Mouse (Mus musculus): ENCODE data around the gene Popdc2. TPM values are rescaled to one million over a fixed set of nuclear protein-coding genes. Genes with fewer than 3 reads are reported as not detected.
A peak's percentile ranks its signal among the peaks of the same experiment; 100 is the strongest.

The Popdc2 gene
- polyA plus RNA-seq, 1 experiment from 2014 or later, result 8.9 TPM

DNA sequence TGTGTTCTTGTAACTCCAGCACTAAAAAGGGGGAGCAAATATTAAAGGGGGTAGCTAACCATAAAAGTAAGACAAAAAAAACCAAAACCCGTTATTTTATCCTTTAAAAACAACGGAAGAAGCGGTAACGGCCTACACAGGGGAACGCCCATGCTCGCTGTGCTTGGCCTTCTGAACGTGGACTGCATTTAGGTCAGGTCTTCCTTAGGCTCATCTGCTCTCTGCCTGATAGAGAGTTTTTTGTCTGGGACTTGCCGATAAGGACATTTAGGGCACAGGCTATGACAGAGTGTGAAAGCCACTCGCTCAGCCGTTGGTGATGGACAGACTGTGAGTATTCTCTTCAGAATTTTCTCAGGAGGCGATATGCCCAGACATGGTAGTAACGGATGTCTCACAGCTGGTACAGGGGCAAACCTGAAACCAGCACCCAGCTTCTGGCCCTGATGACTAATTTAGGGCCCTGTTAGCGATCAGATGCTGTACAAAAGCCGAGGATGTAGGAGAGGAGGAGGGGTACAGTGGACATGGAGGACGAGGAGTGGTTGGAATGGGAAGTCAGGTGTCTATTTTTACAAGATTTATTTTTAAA lies 9.8 kb downstream of the Popdc2 start:
- H3K27ac ChIP-seq (ENCODE audit: low read length), result no peak overlapping the region
- H3K4me2 ChIP-seq (ENCODE audit: low read depth, low read length), result no peak overlapping the region
- H3K4me3 ChIP-seq (ENCODE audit: low read length), result no peak overlapping the region
- no peak for ATAC-seq (ENCODE audit: low read depth)
- no peaks in the 10 kb centered on the region for H3K27me3 ChIP-seq (ENCODE audit: control insufficient read depth, insufficient read depth, low read depth, low read length)
- no peaks in the 10 kb centered on the region for H3K9me3 ChIP-seq (ENCODE audit: control insufficient read depth, low read length)
- WGBS, result 84% methylated on average over 15 of the region's 15 CpGs
- H3K36me3 ChIP-seq (ENCODE audit: control insufficient read depth, insufficient read depth, low read length), result no peaks in the 10 kb centered on the region
- H3K4me1 ChIP-seq (replicated peaks; ENCODE audit: control insufficient read depth, insufficient read depth, low read length), result no peaks in the 10 kb centered on the region; the same call in 1 of the 2 replicates
- no peak overlapping the region for H3K9ac ChIP-seq (ENCODE audit: low read length)

DNA sequence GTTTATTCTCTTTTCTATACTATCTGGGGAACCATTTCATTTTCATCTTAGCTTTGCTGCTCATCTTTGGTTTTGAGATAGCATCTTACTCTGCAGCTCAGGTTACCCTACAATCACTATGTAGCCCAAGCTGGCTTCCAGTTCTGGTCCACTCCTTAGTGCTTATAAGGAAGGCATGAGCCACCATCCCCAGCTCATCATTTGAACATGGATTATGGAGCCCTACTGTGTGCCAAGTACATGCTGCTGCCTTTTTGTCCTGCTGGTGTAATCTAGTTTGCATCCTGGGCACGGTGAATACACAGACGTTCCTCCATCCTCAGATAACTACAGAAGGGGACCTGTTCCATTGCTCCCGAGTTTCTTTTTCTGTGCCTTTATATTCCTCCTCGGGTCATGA lies 10.9 kb downstream of the Popdc2 start:
- Histone ChIP-seq H3K4me2 (ENCODE audit: low read depth, low read length) (no peak overlapping the region), H3K4me1 (replicated peaks; ENCODE audit: control insufficient read depth, insufficient read depth, low read length) (no peaks in the 10 kb centered on the region; the same call in 1 of the 2 replicates), H3K27ac (ENCODE audit: low read length) (no peak overlapping the region), H3K36me3 (ENCODE audit: control insufficient read depth, insufficient read depth, low read length) (no peaks in the 10 kb centered on the region), H3K4me3 (ENCODE audit: low read length) (no peak overlapping the region), H3K27me3 (ENCODE audit: control insufficient read depth, insufficient read depth, low read depth, low read length) (no peaks in the 10 kb centered on the region), H3K9me3 (ENCODE audit: control insufficient read depth, low read length) (no peaks in the 10 kb centered on the region), H3K9ac (ENCODE audit: low read length) (no peak overlapping the region)
- 86% methylated on average over 4 of the region's 4 CpGs for WGBS
- ATAC-seq (ENCODE audit: low read depth), result no peak

DNA sequence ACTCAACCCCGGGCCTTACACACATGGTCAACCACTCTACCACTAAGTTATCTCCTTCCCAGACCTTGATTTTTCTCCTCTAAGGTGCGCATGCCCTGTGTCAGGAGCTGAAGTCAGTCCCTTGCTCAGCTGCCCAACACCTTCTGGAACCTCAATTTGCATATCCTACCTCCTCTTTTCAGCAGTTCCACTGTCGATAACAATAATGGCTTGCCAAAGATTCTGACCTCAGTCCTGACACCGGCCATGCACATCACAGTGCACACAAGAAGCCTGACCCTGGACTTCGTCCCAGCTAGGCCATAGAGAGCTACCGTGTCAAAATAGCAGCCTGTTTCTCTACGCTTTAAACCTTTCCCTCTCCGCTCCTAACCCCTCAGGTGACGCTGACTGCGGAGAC lies 11.4 kb downstream of the Popdc2 start:
- Histone ChIP-seq H3K9me3 (ENCODE audit: control insufficient read depth, low read length) (no peaks in the 10 kb centered on the region), H3K4me3 (ENCODE audit: low read length) (no peak overlapping the region), H3K4me1 (replicated peaks; ENCODE audit: control insufficient read depth, insufficient read depth, low read length) (no peaks in the 10 kb centered on the region; the same call in 1 of the 2 replicates), H3K36me3 (ENCODE audit: control insufficient read depth, insufficient read depth, low read length) (no peaks in the 10 kb centered on the region), H3K4me2 (ENCODE audit: low read depth, low read length) (no peak overlapping the region), H3K9ac (ENCODE audit: low read length) (no peak overlapping the region), H3K27me3 (ENCODE audit: control insufficient read depth, insufficient read depth, low read depth, low read length) (no peaks in the 10 kb centered on the region), H3K27ac (ENCODE audit: low read length) (no peak overlapping the region)
- WGBS, result 79% methylated on average over 10 of the region's 10 CpGs
- ATAC-seq (ENCODE audit: low read depth), result no peak

DNA sequence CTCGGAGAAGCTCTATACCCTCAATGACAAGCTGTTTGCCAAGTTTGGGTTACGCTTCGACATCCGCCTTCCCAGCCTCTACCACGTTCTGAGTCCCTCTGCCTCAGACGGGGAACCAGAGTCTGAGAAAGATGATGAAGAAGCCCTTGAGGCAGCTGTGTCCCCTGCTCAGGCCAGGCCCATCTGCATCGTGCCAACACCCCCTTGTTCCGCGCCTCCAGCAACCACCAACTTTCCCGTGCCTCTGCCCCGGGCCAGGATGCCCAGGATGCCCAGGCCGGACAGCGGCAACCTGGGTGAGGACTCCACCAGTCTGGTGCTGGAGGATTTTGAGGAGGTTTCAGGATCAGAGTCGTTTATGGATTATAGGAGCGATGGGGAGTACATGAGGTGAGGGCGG lies 11.9 kb downstream of the Popdc2 start:
- H3K27ac ChIP-seq (ENCODE audit: low read length), result no peak overlapping the region
- no peaks in the 10 kb centered on the region for H3K27me3 ChIP-seq (ENCODE audit: control insufficient read depth, insufficient read depth, low read depth, low read length)
- no peaks in the 10 kb centered on the region for H3K9me3 ChIP-seq (ENCODE audit: control insufficient read depth, low read length)
- H3K36me3 ChIP-seq (ENCODE audit: control insufficient read depth, insufficient read depth, low read length), result no peaks in the 10 kb centered on the region
- H3K4me1 ChIP-seq (replicated peaks; ENCODE audit: control insufficient read depth, insufficient read depth, low read length), result no peaks in the 10 kb centered on the region; the same call in 1 of the 2 replicates
- no peak overlapping the region for H3K4me3 ChIP-seq (ENCODE audit: low read length)
- no peak for ATAC-seq (ENCODE audit: low read depth)
- no peak overlapping the region for H3K4me2 ChIP-seq (ENCODE audit: low read depth, low read length)
- H3K9ac ChIP-seq (ENCODE audit: low read length), result no peak overlapping the region
- WGBS, result 76% methylated on average over 16 of the region's 16 CpGs

DNA sequence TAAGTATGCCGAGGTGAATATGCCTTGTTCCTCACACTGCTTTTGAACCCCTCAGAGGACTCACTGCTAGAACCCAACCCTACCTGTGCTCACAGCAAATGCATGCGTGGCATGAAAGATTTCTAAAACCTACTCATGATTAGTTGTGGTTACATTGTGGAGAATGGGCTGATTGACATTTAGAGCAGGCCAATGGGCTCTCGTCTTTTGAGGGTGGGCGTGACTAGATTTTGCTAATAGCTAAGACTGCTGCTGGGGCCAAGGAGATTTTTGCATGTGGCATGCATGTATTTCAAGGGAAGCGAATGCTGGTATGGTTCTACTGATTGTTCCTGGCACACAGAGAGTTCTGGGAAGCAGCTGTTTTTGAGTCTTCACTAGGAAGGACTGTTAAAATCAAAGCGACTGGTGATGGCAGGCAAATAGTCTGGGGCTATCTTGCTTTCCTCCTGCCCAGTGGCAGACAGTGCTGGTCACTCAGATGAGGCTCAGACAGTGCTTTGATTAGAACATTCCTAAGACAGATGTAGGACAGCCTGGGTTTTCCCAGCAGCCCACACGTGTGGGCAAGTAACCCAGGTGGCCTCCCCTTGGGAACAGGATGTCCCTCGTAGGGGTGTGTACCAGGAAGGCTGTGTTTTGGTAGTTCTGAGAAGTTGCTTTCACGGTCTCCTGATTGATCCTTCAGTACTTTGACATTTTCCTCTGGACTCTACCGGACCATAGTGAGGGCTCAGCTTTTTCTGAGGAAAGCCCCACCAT lies 12.6 kb downstream of the Popdc2 start:
- no peak overlapping the region for H3K27ac ChIP-seq (ENCODE audit: low read length)
- no peaks in the 10 kb centered on the region for H3K36me3 ChIP-seq (ENCODE audit: control insufficient read depth, insufficient read depth, low read length)
- no peaks in the 10 kb centered on the region for H3K9me3 ChIP-seq (ENCODE audit: control insufficient read depth, low read length)
- ATAC-seq (ENCODE audit: low read depth), result no peak
- WGBS, result 72% methylated on average over 10 of the region's 10 CpGs
- H3K4me3 ChIP-seq (ENCODE audit: low read length), result no peak overlapping the region
- H3K27me3 ChIP-seq (ENCODE audit: control insufficient read depth, insufficient read depth, low read depth, low read length), result no peaks in the 10 kb centered on the region
- H3K4me2 ChIP-seq (ENCODE audit: low read depth, low read length), result no peak overlapping the region
- H3K4me1 ChIP-seq (replicated peaks; ENCODE audit: control insufficient read depth, insufficient read depth, low read length), result no peaks in the 10 kb centered on the region; the same call in 1 of the 2 replicates
- no peak overlapping the region for H3K9ac ChIP-seq (ENCODE audit: low read length)

DNA sequence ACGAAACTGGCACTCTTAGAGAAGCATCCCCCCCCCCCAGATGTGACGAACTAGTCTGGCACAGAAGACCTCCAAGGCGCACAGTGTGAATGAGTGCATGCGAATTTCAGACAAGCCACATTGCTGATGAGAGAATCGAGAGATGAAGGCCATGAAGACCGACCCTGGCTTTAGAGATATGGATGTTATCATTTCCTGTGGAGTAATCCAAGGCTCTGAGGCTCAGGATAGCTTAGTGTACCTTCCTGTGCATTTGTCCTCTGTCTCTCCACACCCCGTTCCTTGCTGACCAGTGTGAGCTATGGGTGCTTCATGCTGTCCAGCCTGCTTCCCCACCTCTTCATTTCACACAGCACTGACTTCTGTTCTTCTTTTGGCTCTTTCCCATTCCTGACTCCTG lies 13.2 kb downstream of the Popdc2 start:
- H3K27ac ChIP-seq (ENCODE audit: low read length), result no peak overlapping the region
- H3K4me3 ChIP-seq (ENCODE audit: low read length), result no peak overlapping the region
- no peak overlapping the region for H3K9ac ChIP-seq (ENCODE audit: low read length)
- 70% methylated on average over 7 of the region's 7 CpGs for WGBS
- no peaks in the 10 kb centered on the region; the same call in 1 of the 2 replicates for H3K4me1 ChIP-seq (replicated peaks; ENCODE audit: control insufficient read depth, insufficient read depth, low read length)
- H3K36me3 ChIP-seq (ENCODE audit: control insufficient read depth, insufficient read depth, low read length), result no peaks in the 10 kb centered on the region
- no peaks in the 10 kb centered on the region for H3K9me3 ChIP-seq (ENCODE audit: control insufficient read depth, low read length)
- H3K27me3 ChIP-seq (ENCODE audit: control insufficient read depth, insufficient read depth, low read depth, low read length), result no peaks in the 10 kb centered on the region
- ATAC-seq (ENCODE audit: low read depth), result no peak
- no peak overlapping the region for H3K4me2 ChIP-seq (ENCODE audit: low read depth, low read length)

GRCm38 (mm10) chr16:38376163-38376840 lies 14.3 kb downstream of the Popdc2 start:
- Histone ChIP-seq H3K4me1 (replicated peaks; ENCODE audit: control insufficient read depth, insufficient read depth, low read length) (no peaks in the 10 kb centered on the region; the same call in 1 of the 2 replicates), H3K4me2 (ENCODE audit: low read depth, low read length) (peak overlapping the region; percentile 61), H3K9ac (ENCODE audit: low read length) (peak overlapping the region; percentile 63), H3K27ac (ENCODE audit: low read length) (no peak overlapping the region), H3K36me3 (ENCODE audit: control insufficient read depth, insufficient read depth, low read length) (no peaks in the 10 kb centered on the region), H3K27me3 (ENCODE audit: control insufficient read depth, insufficient read depth, low read depth, low read length) (no peaks in the 10 kb centered on the region), H3K9me3 (ENCODE audit: control insufficient read depth, low read length) (no peaks in the 10 kb centered on the region), H3K4me3 (ENCODE audit: low read length) (peak overlapping the region; percentile 45)
- ATAC-seq (ENCODE audit: low read depth), result peak; percentile 88
- 38% methylated on average over 17 of the region's 17 CpGs for WGBS

GRCm38 (mm10) chr16:38376841-38377249 lies 14.8 kb downstream of the Popdc2 start:
- Histone ChIP-seq H3K4me3 (ENCODE audit: low read length) (peak overlapping the region; percentile 45), H3K9me3 (ENCODE audit: control insufficient read depth, low read length) (no peaks in the 10 kb centered on the region), H3K9ac (ENCODE audit: low read length) (peak overlapping the region; percentile 63), H3K27ac (ENCODE audit: low read length) (no peak overlapping the region), H3K4me1 (replicated peaks; ENCODE audit: control insufficient read depth, insufficient read depth, low read length) (no peaks in the 10 kb centered on the region; the same call in 1 of the 2 replicates), H3K4me2 (ENCODE audit: low read depth, low read length) (peak overlapping the region; percentile 61), H3K27me3 (ENCODE audit: control insufficient read depth, insufficient read depth, low read depth, low read length) (no peaks in the 10 kb centered on the region), H3K36me3 (ENCODE audit: control insufficient read depth, insufficient read depth, low read length) (no peaks in the 10 kb centered on the region)
- 43% methylated on average over 8 of the region's 8 CpGs for WGBS
- peak; percentile 59 for ATAC-seq (ENCODE audit: low read depth)

DNA sequence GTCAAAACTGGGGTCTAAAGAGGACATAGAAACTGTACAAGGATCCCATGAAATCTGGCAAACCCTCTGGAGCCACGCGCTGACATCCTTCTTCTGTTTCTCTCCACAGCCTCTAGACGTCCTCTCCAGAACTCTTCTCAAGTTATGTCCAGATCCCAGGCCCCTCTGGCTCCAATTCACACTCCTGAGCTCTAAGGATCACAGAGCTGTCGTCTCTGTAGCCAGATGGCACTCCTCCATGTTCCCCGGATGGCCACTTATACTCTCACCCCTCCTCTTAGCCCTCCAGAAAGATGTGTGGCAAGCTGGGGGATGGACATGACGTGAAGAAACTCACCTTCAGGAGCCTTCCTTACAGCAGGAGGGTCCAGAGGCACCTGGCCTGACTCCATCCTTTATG lies 15.5 kb downstream of the Popdc2 start:
- Histone ChIP-seq H3K9ac (ENCODE audit: low read length) (no peak overlapping the region), H3K36me3 (ENCODE audit: control insufficient read depth, insufficient read depth, low read length) (no peaks in the 10 kb centered on the region), H3K4me1 (replicated peaks; ENCODE audit: control insufficient read depth, insufficient read depth, low read length) (no peaks in the 10 kb centered on the region; the same call in 1 of the 2 replicates), H3K9me3 (ENCODE audit: control insufficient read depth, low read length) (no peaks in the 10 kb centered on the region), H3K27me3 (ENCODE audit: control insufficient read depth, insufficient read depth, low read depth, low read length) (no peaks in the 10 kb centered on the region), H3K4me3 (ENCODE audit: low read length) (no peak overlapping the region), H3K27ac (ENCODE audit: low read length) (no peak overlapping the region), H3K4me2 (ENCODE audit: low read depth, low read length) (no peak overlapping the region)
- no peak for ATAC-seq (ENCODE audit: low read depth)
- WGBS, result 78% methylated on average over 6 of the region's 6 CpGs
